Mouse (Mus musculus) right cerebral cortex, postnatal 36 days (tissue): ENCODE results near the gene Tshz2.
A peak's percentile ranks its signal among the peaks of the same experiment; 100 is the strongest.

Experiments
- DNase-seq, 2 experiments: peaks; one replicate each; pipeline ENCODE4 v3.0.0; 2022; ENCODE audit warnings: low spot score in 2 of 2, mixed read lengths in 1 of 2

Gene Tshz2

GRCm38 (mm10) chr2:169869468-169869867 lies 236.7 kb downstream of the Tshz2 start:
- no peak for DNase-seq

GRCm38 (mm10) chr2:169870503-169870902 lies 237.7 kb downstream of the Tshz2 start:
- no peak for DNase-seq

DNA sequence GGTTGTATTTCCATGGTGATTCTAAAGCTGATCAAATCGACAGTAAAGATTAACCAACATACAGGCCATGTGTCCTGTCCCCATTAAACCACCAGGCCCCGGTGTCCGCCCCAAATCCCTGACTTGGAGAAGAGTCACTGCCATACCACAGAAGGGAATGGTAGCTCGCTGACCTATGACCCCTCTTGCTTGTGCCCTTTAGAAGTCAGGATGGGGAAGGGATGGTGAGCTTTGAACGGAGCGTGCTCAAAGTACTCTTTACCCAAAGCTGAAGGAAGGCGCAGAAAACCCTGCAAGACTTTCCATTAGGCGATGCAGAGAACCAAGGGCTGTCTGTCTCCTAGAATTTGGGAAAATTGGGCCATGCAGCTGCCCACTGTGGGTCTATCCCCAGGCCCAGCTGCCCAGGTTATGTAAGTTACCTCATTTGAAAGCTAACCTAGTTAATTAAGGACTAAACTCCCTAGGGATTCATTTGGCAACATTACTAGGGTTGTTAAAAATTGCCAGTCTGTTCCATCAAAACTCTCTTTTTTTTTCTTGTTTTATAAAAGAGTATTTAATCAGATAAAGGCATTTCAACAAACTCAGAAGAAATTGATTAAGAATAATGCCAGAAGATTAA lies 238.7 kb downstream of the Tshz2 start:
- DNase-seq: no peak

DNA sequence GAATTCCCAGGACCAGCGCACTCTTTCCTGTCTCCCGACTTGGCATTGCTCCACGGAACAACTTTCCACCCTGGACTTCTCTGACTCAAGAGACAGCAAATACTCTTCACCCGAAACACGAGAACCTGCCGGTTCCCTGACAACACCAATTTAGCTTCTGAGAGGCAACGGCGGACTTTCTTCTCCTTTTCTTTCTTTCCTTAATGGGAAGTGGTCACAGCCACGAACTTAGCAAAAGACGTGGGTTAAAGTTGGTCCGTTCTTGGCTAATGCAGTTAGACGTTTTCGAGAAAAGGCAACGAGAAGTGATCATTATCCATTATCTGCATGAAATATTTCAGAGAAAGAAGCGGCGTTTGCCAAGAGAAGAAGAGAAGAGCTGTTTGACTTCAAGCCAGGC lies 240.6 kb downstream of the Tshz2 start:
- no peak for DNase-seq

- DNase-seq: no peak
Measured at GRCm38 (mm10) chr2:169887921-169888320, 255.1 kb downstream of the Tshz2 start.

DNA sequence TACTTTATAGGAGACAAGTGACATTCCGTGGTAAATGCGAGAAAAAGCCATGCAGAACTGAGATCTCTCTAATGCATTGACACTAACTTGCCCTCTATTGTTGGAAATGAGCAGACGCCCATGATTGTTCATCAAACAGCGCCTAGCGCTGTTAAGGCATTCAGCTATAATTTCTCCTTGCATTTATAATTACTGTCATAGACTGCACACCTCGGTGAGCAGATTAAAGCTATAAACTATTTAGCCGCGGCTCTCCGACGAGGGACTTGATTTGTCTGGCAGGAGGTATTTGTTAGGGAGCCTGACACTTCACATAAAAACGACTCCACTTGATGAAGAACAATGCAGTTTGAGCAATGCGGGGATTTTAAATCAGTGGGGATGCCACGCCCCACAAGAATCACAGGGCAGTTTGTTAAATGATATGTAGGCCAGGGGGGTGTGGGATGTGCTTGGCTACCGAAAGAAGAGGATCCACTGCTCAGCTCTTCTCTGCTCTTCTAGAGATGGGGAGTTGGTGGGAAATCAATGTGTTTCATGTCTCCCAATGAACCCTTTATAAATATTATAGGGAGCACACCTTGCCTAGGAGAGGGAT lies 259.7 kb downstream of the Tshz2 start:
- no peak for DNase-seq

DNA sequence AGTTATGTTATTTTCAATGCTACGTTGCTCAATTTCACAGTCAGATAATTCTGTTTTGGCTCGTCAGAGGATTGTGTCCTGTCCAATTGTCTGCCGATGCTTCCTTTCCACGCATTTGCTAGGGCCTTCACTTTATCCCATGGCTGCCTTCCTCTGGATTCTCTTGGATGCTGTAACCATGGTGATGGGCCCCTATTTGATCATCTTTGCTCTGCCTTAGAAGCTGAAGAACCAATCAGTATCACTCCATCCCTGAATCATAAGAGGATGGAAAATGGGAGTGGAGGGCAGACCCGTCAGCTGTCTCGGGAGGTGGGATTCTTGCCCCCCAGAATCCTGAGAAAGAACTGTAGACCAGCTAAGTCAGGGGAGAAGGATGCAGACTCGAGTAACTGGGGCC lies 270.1 kb downstream of the Tshz2 start:
- no peak for DNase-seq

GRCm38 (mm10) chr2:169906396-169906795 lies 273.6 kb downstream of the Tshz2 start:
- DNase-seq: no peak

- DNase-seq: no peak
Measured at GRCm38 (mm10) chr2:169907979-169908378, 275.2 kb downstream of the Tshz2 start.

DNA sequence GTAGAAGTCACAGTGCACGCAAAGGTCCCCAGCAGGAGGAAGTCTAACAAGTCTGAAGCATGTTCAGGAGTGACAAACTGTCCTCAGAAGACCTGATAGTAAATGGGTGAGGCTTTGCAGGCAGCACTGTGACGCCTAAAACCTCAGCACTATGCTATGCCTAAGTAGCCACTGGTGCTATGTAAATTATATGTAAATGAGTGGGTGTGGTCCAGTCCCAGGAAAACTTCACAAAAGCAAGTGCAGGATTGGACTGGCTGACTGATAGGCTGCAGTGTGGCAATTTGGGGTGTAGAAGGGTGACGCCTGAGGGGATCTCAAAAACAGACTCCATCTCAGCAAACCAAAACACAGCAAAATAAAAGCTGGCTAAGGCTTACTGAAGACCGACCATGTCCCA lies 277.8 kb downstream of the Tshz2 start:
- DNase-seq: no peak

- no peak for DNase-seq
Measured at GRCm38 (mm10) chr2:169912826-169913225, 280.0 kb downstream of the Tshz2 start.

DNA sequence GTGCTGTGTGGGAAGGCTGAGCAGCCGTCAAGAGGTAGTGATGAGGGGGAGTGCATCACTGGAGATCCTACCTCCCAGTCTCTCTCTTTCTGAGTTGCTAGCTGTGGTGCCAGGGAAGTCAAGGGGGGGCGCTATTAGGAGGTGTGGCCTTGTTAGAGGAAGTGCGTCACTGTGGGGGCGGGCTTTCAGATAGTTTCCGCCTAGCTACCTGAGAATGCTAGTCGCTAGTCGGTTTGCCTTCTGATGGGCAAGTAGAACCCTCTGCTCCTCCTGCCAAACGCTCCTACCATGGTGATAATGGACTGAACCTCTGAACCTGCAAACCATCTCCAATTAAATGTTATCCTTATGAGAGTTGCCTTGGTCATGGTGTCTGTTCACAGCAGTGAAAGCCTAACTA lies 282.1 kb downstream of the Tshz2 start:
- no peak for DNase-seq

DNA sequence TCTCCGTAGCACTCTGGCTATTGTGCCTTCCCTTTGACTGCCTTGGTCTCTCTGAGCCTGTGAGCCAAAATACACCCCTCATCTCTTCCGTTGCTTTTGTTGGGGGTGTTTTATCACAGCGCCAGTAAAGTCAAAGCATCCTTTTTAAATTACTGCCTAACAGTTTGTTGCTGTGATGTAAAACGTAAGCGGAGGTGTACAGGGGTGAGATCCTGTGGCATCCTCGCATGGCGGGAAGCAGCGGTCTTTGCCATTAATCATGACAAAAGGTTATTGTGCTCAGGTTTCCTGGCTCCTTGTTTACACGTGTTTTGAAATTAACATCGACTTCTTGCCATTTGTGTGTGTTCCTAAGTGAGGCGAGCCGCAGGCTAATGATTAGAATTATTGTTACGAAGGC lies 282.5 kb downstream of the Tshz2 start:
- DNase-seq: no peak

DNA sequence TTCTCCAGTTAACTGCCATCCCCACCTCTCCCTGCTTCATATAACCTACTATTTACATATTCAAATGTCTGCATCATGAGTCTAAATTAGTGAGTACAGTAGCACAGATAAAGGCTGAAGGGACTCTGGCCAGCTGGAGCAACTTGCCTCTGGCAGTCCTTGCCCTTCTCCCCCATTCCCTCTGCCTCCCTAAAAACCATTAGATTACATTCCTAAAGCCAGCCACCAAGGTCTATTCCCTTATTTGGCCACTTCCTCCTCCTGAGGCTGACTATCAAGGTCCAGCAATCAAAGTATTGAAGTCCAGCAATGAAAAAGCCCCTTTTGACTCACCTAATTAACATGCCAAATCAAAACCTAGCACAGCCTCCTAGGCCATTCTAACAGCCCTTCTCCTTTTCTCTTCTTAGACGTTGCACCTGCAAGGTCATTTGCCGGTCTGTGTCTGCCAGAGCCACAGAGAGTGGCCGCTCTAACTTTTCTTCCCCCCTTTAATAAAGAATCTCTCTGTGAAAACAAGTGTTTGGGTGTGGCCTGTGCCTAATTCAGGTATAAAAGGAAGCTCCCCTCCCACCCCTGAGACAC lies 286.4 kb downstream of the Tshz2 start:
- no peak for DNase-seq

GRCm38 (mm10) chr2:169924177-169924810 lies 291.5 kb downstream of the Tshz2 start:
- no peak for DNase-seq

DNA sequence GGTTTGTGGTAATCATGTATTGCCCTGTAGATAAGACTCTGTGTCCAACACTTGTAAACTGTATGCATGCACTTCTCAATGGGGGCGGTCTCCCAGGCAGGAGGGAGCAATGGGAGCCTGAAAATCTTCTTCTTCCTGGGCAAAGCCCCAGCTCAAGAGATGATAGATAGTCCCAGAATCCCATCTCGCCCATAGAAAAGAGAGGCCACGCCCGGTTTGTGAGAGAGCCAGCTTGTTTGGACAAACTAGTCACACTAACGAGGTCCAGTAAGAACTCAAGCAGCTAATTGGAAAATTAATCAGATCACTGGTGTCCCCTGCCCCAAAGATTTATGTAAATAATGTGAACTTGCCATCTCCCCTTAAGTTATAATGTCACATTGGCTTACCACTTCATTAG lies 292.7 kb downstream of the Tshz2 start:
- DNase-seq: no peak

GRCm38 (mm10) chr2:169926016-169926415 lies 293.2 kb downstream of the Tshz2 start:
- no peak for DNase-seq

DNA sequence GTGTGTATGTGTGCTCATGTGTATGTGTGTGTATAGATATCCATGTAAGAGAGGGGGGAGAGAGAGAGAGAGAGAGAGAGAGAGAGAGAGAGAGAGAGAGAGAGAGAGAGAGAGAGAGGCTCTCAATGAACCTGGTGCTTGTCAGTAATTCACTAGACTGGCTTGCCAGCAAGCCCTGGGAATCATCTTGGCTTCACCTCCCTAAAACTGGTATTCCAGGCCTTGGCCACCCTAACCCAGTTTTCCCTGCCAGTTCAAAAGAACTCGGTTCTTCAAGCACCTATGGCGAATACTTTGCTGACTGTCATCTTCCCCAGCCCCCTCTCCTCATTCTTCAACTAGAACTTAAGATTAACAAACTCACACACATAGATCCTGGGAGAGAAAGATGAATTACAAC lies 294.6 kb downstream of the Tshz2 start:
- no peak for DNase-seq

DNA sequence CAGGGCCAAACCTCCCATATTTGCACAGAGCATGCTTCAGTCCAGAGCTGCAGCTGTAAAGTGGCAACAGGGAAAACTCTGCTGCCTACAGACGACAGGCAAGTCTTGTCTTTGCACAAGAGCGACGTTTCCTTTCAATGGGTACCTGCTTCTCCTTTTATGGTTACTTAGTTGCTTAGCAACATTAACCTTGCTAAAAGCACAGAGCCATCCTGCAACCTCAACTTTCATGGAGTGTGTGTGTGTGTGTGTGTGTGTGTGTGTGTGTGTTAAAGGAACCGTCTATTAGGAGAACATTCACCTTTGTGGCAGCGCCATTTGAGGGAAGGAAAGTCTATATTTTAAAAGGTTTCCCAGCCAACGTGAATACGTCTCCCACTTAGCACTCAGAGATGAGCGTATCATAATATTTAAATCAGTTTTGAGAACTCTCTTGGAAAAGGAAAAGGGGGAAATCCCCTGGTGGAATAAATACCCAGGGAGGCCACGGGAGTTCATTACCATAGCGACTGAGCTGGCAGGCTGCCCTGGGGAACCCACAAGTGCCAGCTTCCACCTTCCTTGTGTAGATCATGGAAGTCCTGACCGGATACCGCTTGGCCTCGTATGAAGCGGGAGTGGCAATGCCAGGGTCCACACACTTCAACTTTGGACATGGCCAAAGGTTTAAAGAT lies 295.8 kb downstream of the Tshz2 start:
- no peak for DNase-seq

- DNase-seq: peak in 1 of 2 experiments; percentile 4
Measured at GRCm38 (mm10) chr2:169929540-169930497, 297.0 kb downstream of the Tshz2 start.

GRCm38 (mm10) chr2:169935642-169936041 lies 302.8 kb downstream of the Tshz2 start:
- DNase-seq: no peak
